Mouse (Mus musculus) heart, embryonic 16.5 days (tissue): ENCODE measurements at regions not wholly inside any gene's neighbourhood (a gene's known extent, or its start where the extent isn't known, plus 50 kb on each side); places are given as distances from the start of the nearest gene placed in this dataset.
A peak's percentile ranks its signal among the peaks of the same experiment; 100 is the strongest.

ENCODE experiments used
- ATAC-seq: fragments of 200-750 bp; cut with Nextera tagmentation; replicated peaks from 2 replicates; pipeline ENCODE4 v1.8.0; 2017; ENCODE audit warnings: moderate number of reproducible peaks; ENCODE audit not compliant: insufficient read depth, low FRiP score; ENCODE audit errors: extremely low read depth
- H3K27ac ChIP-seq: fragments of 300-500 bp; sonication (generic); 2 replicates; pipeline ENCODE4 v1.5.1; 2014; ENCODE audit warnings: mild to moderate bottlenecking, low read length, control low read depth, moderate library complexity
- H3K27me3 ChIP-seq: fragments of 300-500 bp; sonication (generic); 2 replicates; pipeline ENCODE4 v1.6.1; 2014; ENCODE audit warnings: low read length, mixed read lengths; ENCODE audit not compliant: control insufficient read depth, insufficient read depth
- H3K36me3 ChIP-seq: fragments of 300-500 bp; sonication (generic); 2 replicates; pipeline ENCODE4 v1.6.1; 2014; ENCODE audit not compliant: control insufficient read depth, insufficient read depth
- H3K4me1 ChIP-seq: fragments of 300-500 bp; sonication (generic); 2 replicates; pipeline ENCODE4 v1.6.1; 2014; ENCODE audit warnings: low read length, mixed read lengths; ENCODE audit not compliant: control insufficient read depth, insufficient read depth
- H3K4me2 ChIP-seq: fragments of 300-500 bp; sonication (generic); 2 replicates; pipeline ENCODE4 v1.6.1; 2014; ENCODE audit warnings: low read depth, mild to moderate bottlenecking, control low read depth, low read length
- H3K4me3 ChIP-seq: fragments of 300-500 bp; sonication (generic); 2 replicates; pipeline ENCODE4 v1.5.1; 2014; ENCODE audit warnings: mild to moderate bottlenecking, control low read depth, low read length
- H3K9ac ChIP-seq: fragments of 300-500 bp; sonication (generic); 2 replicates; pipeline ENCODE4 v1.6.1; 2014; ENCODE audit warnings: low read length, control low read depth
- H3K9me3 ChIP-seq: fragments of 300-500 bp; sonication (generic); replicated peaks from 2 replicates; pipeline ENCODE4 v1.6.1; 2016; ENCODE audit warnings: low read length; ENCODE audit not compliant: control insufficient read depth
- WGBS: fragments of 180-500 bp; shearing (Covaris S2); extraction: QIAGEN DNeasy Blood & Tissue Kit; methylation state at CpG from one replicate; pipeline ENCODE4 v1.1.7; 2014; 5-methylcytosine and 5-hydroxymethylcytosine counted together

- H3K4me3 ChIP-seq, result peak overlapping the region; percentile 10
- H3K9me3 ChIP-seq, result no peaks in the 10 kb centered on the region
- H3K4me2 ChIP-seq, result peak overlapping the region; percentile 48
- no peak for ATAC-seq
- H3K9ac ChIP-seq, result no peak overlapping the region
- peaks cover 12% of the 10 kb centered on the region for H3K4me1 ChIP-seq
- peak overlapping the region; percentile 39; the same call in 1 of the 2 replicates for H3K27ac ChIP-seq
- H3K36me3 ChIP-seq, result no peaks in the 10 kb centered on the region
- no peaks in the 10 kb centered on the region for H3K27me3 ChIP-seq
- WGBS, result 25% methylated on average over 3 of the region's 3 CpGs
Measured at GRCm38 (mm10) chr7:71471319-71471657, 120.0 kb upstream of the Gm10295 start.

GRCm38 (mm10) chr7:71470418-71470817 lies 119.1 kb upstream of the Gm10295 start:
- H3K36me3 ChIP-seq, result no peaks in the 10 kb centered on the region
- ATAC-seq, result no peak
- H3K27ac ChIP-seq, result no peak overlapping the region
- 47% methylated on average over 2 of the region's 2 CpGs for WGBS
- no peaks in the 10 kb centered on the region for H3K27me3 ChIP-seq
- H3K9ac ChIP-seq, result no peak overlapping the region
- H3K9me3 ChIP-seq, result no peaks in the 10 kb centered on the region
- H3K4me2 ChIP-seq, result no peak overlapping the region
- H3K4me3 ChIP-seq, result no peak overlapping the region
- H3K4me1 ChIP-seq, result peaks cover 12% of the 10 kb centered on the region

- peaks cover 12% of the 10 kb centered on the region for H3K4me1 ChIP-seq
Measured at GRCm38 (mm10) chr7:71469951-71470350, 118.7 kb upstream of the Gm10295 start.

GRCm38 (mm10) chr7:71467436-71468127 lies 116.3 kb upstream of the Gm10295 start:
- H3K4me3 ChIP-seq, result no peak overlapping the region
- H3K27me3 ChIP-seq, result no peaks in the 10 kb centered on the region
- H3K9ac ChIP-seq, result no peak overlapping the region
- no peak overlapping the region for H3K4me2 ChIP-seq
- H3K36me3 ChIP-seq, result no peaks in the 10 kb centered on the region
- no peaks in the 10 kb centered on the region for H3K9me3 ChIP-seq
- peaks cover 12% of the 10 kb centered on the region for H3K4me1 ChIP-seq
- no peak for ATAC-seq
- 57% methylated on average over 9 of the region's 9 CpGs for WGBS
- H3K27ac ChIP-seq, result no peak overlapping the region

More at GRCm38 (mm10) chr7:71469951-71470350, 118.7 kb upstream of the Gm10295 start:
- ATAC-seq, result no peak
- H3K27me3 ChIP-seq, result no peaks in the 10 kb centered on the region
- H3K9me3 ChIP-seq, result no peaks in the 10 kb centered on the region
- no peak overlapping the region for H3K4me3 ChIP-seq
- H3K27ac ChIP-seq, result no peak overlapping the region
- H3K9ac ChIP-seq, result no peak overlapping the region
- no peak overlapping the region for H3K4me2 ChIP-seq
- H3K36me3 ChIP-seq, result no peaks in the 10 kb centered on the region
- WGBS, result 79% methylated on average over 4 of the region's 4 CpGs

GRCm38 (mm10) chr7:71464127-71464526 lies 112.8 kb upstream of the Gm10295 start:
- Histone ChIP-seq H3K4me3 (no peak overlapping the region), H3K4me2 (no peak overlapping the region), H3K36me3 (no peaks in the 10 kb centered on the region), H3K27ac (no peak overlapping the region), H3K9ac (no peak overlapping the region), H3K27me3 (no peaks in the 10 kb centered on the region), H3K9me3 (0 out of 2 replicates have a peak, but pooled peaks cover 3% of the 10 kb centered on the region), H3K4me1 (no peaks in the 10 kb centered on the region)
- ATAC-seq, result no peak

- H3K9ac ChIP-seq, result no peak overlapping the region
- H3K27ac ChIP-seq, result no peak overlapping the region
- 82% methylated on average over 2 of the region's 2 CpGs for WGBS
- H3K4me1 ChIP-seq, result no peaks in the 10 kb centered on the region
- H3K27me3 ChIP-seq, result no peaks in the 10 kb centered on the region
- ATAC-seq, result no peak
- H3K9me3 ChIP-seq, result 0 out of 2 replicates have a peak, but pooled peaks cover 3% of the 10 kb centered on the region
- no peak overlapping the region for H3K4me2 ChIP-seq
- H3K4me3 ChIP-seq, result no peak overlapping the region
- no peaks in the 10 kb centered on the region for H3K36me3 ChIP-seq
Measured at GRCm38 (mm10) chr7:71463565-71463964, 112.3 kb upstream of the Gm10295 start.

GRCm38 (mm10) chr7:71459805-71460204 lies 108.5 kb upstream of the Gm10295 start:
- no peak overlapping the region for H3K4me2 ChIP-seq
- H3K36me3 ChIP-seq, result no peaks in the 10 kb centered on the region
- H3K9me3 ChIP-seq, result 0 out of 2 replicates have a peak, but pooled peaks cover 3% of the 10 kb centered on the region
- no peak overlapping the region for H3K27ac ChIP-seq
- ATAC-seq, result no peak
- no peaks in the 10 kb centered on the region for H3K4me1 ChIP-seq
- H3K9ac ChIP-seq, result no peak overlapping the region
- H3K27me3 ChIP-seq, result no peaks in the 10 kb centered on the region
- no peak overlapping the region for H3K4me3 ChIP-seq

- Histone ChIP-seq H3K27ac (no peak overlapping the region), H3K9me3 (0 out of 2 replicates have a peak, but pooled peaks cover 3% of the 10 kb centered on the region), H3K36me3 (no peaks in the 10 kb centered on the region), H3K27me3 (no peaks in the 10 kb centered on the region), H3K4me1 (no peaks in the 10 kb centered on the region), H3K4me3 (no peak overlapping the region), H3K9ac (no peak overlapping the region), H3K4me2 (no peak overlapping the region)
- WGBS, result 63% methylated on average over 5 of the region's 5 CpGs
- no peak for ATAC-seq
Measured at GRCm38 (mm10) chr7:71458104-71458754, 106.9 kb upstream of the Gm10295 start.

GRCm38 (mm10) chr7:71457409-71458103 lies 106.3 kb upstream of the Gm10295 start:
- H3K4me3 ChIP-seq, result no peak overlapping the region
- no peaks in the 10 kb centered on the region for H3K36me3 ChIP-seq
- no peaks in the 10 kb centered on the region for H3K4me1 ChIP-seq
- WGBS, result 80% methylated on average over 4 of the region's 4 CpGs
- H3K27ac ChIP-seq, result no peak overlapping the region
- ATAC-seq, result no peak
- no peaks in the 10 kb centered on the region for H3K27me3 ChIP-seq
- no peak overlapping the region for H3K9ac ChIP-seq
- H3K4me2 ChIP-seq, result no peak overlapping the region
- 0 out of 2 replicates have a peak, but pooled peaks cover 3% of the 10 kb centered on the region for H3K9me3 ChIP-seq
